Mouse (Mus musculus): Measurements from ENCODE around the gene Prkn.

- TF ChIP-seq CTCF (IDR thresholded peaks at IDR 0.05; ENCODE audit: insufficient read depth, low read length) (no peak), POLR2A (IDR thresholded peaks at IDR 0.05; ENCODE audit: borderline replicate concordance, extremely low read depth, low read depth, low read length) (no peak)
Measured at GRCm38 (mm10) chr17:11303116-11303515, 462.9 kb downstream of the Prkn start.

Measured in lung, adult 2 months (tissue).